ENCODE assay signal across 7 mouse cellular contexts in genomic region chr2:34370725-34371440, GRCm38 (mm10). TPM values are rescaled to one million over a fixed set of nuclear protein-coding genes. Genes with fewer than 3 reads are reported as not detected.
DNase-seq lines count a peak whose midpoint lies in the region; ATAC-seq and TF ChIP-seq lines count a peak whose summit lies in the region.

No protein-coding gene starts in this region.

- H3K4me1 ChIP-seq in hindbrain, embryonic 15.5 days (replicated peaks), result peaks cover 31% of the 10 kb centered on the region
- no peaks in the 10 kb centered on the region; the same call in 1 of the 2 replicates for H3K4me1 ChIP-seq in liver, adult 2 months (ENCODE audit: control insufficient read depth, insufficient read depth, low read length)
- peaks cover 10% of the 10 kb centered on the region for H3K4me1 ChIP-seq in testis, adult 2 months (ENCODE audit: control insufficient read depth, insufficient read depth, low read length)

- ATAC-seq in hindbrain, embryonic 15.5 days (ENCODE audit: low FRiP score, low read depth), result no peak

- H3K27me3 ChIP-seq in hindbrain, embryonic 15.5 days, result no peaks in the 10 kb centered on the region
- no peaks in the 10 kb centered on the region for H3K27me3 ChIP-seq in liver, adult 2 months (ENCODE audit: control insufficient read depth, insufficient read depth, low read length)
- H3K27me3 ChIP-seq in testis, adult 2 months (ENCODE audit: control insufficient read depth, insufficient read depth, low read length), result peaks cover 3% of the 10 kb centered on the region; the same call in 1 of the 2 replicates

- DNase-seq in T-cell, adult 2 months (ENCODE audit: low spot score), result peak; percentile 13
- peak; percentile 39 for DNase-seq in cerebellum, adult 8-10 months
- DNase-seq in gastrocnemius, adult 18-20 months (ENCODE audit: low spot score), result peak; percentile 9
- DNase-seq in liver, adult 2 months (ENCODE audit: extremely low read depth, low read depth, low spot score), result peak; percentile 14
- DNase-seq in neural tube, embryonic 10.5 days (ENCODE audit: extremely low spot score, low spot score), result peak; percentile 72

- H3K79me2 ChIP-seq in liver, adult 2 months (ENCODE audit: control insufficient read depth, insufficient read depth, low read length), result no peaks in the 10 kb centered on the region

- no peaks in the 10 kb centered on the region for H3K9me3 ChIP-seq in hindbrain, embryonic 15.5 days

- no peak for TF ChIP-seq POLR2A in liver, adult 2 months (IDR thresholded peaks at IDR 0.05; ENCODE audit: extremely low read depth, insufficient read depth, low read length)
- TF ChIP-seq POLR2A in testis, adult 2 months (IDR thresholded peaks at IDR 0.05; ENCODE audit: control insufficient read depth, low read depth, low read length), result no peak

- H3K27ac ChIP-seq in hindbrain, embryonic 15.5 days (replicated peaks), result peak overlapping the region; percentile 97
- H3K27ac ChIP-seq in liver, adult 2 months (replicated peaks; ENCODE audit: insufficient read depth, low read depth, low read length), result no peak overlapping the region
- H3K27ac ChIP-seq in testis, adult 2 months (ENCODE audit: control insufficient read depth, insufficient read depth, low read depth, low read length), result no peak overlapping the region

- H3K9ac ChIP-seq in hindbrain, embryonic 15.5 days, result peak overlapping the region; percentile 79
- H3K9ac ChIP-seq in liver, adult 2 months (ENCODE audit: low read depth, low read length), result peak overlapping the region; percentile 89

- no peak for TF ChIP-seq CTCF in liver, adult 2 months (IDR thresholded peaks at IDR 0.05; ENCODE audit: low read depth, low read length)
- no peak for TF ChIP-seq CTCF in testis, adult 2 months (IDR thresholded peaks at IDR 0.05; ENCODE audit: control insufficient read depth, insufficient read depth, insufficient replicate concordance, low read depth, low read length)

- H3K36me3 ChIP-seq in hindbrain, embryonic 15.5 days, result no peaks in the 10 kb centered on the region
- no peaks in the 10 kb centered on the region for H3K36me3 ChIP-seq in liver, adult 2 months (ENCODE audit: control insufficient read depth, insufficient read depth, low read length)
- H3K36me3 ChIP-seq in testis, adult 2 months (ENCODE audit: control insufficient read depth, insufficient read depth, low read length), result no peaks in the 10 kb centered on the region

- WGBS in hindbrain, embryonic 15.5 days, result under 1% methylated on average over 42 of the region's 42 CpGs
- 3% methylated on average over 42 of the region's 42 CpGs for whole genome bisulfite sequencing in liver, adult 2 months

- peak overlapping the region; percentile 78 for H3K4me3 ChIP-seq in hindbrain, embryonic 15.5 days
- peak overlapping the region; percentile 66 for H3K4me3 ChIP-seq in liver, adult 2 months (ENCODE audit: insufficient read depth, low read depth, low read length)
- peak overlapping the region; percentile 91 for H3K4me3 ChIP-seq in testis, adult 2 months (ENCODE audit: control insufficient read depth, low read depth, low read length)

- peak overlapping the region; percentile 76 for H3K4me2 ChIP-seq in hindbrain, embryonic 15.5 days

RNA-seq across cellular contexts. Expression of gene Pbx3, which starts 2.1 kb away (rescaled TPM):
- 1 to 10 TPM; 1.7 to 1.9 TPM for total RNA-seq in gastrocnemius, adult 18-20 months (2021)
- polyA plus RNA-seq in hindbrain, embryonic 15.5 days (2015; fragmentation: Nextera tagmentation; extraction: Ambion mirVana), result 118 and 130 TPM in 2 replicates
- total RNA-seq in liver, adult 2 months (2014; rRNA removed), result 1.9 and 2.6 TPM in 2 replicates
- 1.0 and 1.1 TPM in 2 replicates for polyA plus RNA-seq in liver, adult 2 months (2012; rRNA removed)
- polyA plus RNA-seq in testis, adult 2 months (2012; rRNA removed), result 5.4 and 5.9 TPM in 2 replicates

RNA-seq across cellular contexts. Expression of gene Mapkap1, which starts 35.7 kb away (rescaled TPM):
- total RNA-seq in gastrocnemius, adult 18-20 months (2021), result 10 to 100 TPM; 65.8 to 74.4 TPM
- 98.3 and 98.6 TPM in 2 replicates for polyA plus RNA-seq in hindbrain, embryonic 15.5 days (2015; fragmentation: Nextera tagmentation; extraction: Ambion mirVana)
- 35.1 and 41.7 TPM in 2 replicates for total RNA-seq in liver, adult 2 months (2014; rRNA removed)
- polyA plus RNA-seq in liver, adult 2 months (2012; rRNA removed), result 25.4 and 31.6 TPM in 2 replicates
- 52.1 and 64.3 TPM in 2 replicates for polyA plus RNA-seq in testis, adult 2 months (2012; rRNA removed)

Comparison
In these comparisons a context has a peak if more than half of its experiments do, and no peak if none do; other contexts are left out.
1. DNase-seq: peak in every context shown above with its lines; median percentile 72 in neural tube, embryonic 10.5 days; 39 in cerebellum, adult 8-10 months; 14 in liver, adult 2 months; 13 in T-cell, adult 2 months; 9 in gastrocnemius, adult 18-20 months.
2. RNA of gene Pbx3, which starts 2.1 kb away (polyA plus RNA-seq): 118 to 130 TPM in hindbrain, embryonic 15.5 days; 5.4 to 5.9 TPM in testis, adult 2 months and 1.0 to 1.1 TPM in liver, adult 2 months; every median in the first group is over 10 times any median in the second.
3. Peak in every context shown above with its lines, with median percentiles within 50 percentile points of each other: H3K4me3 ChIP-seq.